Mouse (Mus musculus) neural tube, embryonic 13.5 days (tissue): Measurements from ENCODE around the gene Utp14a. TPM values are rescaled to one million over a fixed set of nuclear protein-coding genes. Genes with fewer than 3 reads are reported as not detected.

Experiments
- ATAC-seq: fragments of 200-750 bp; cut with Nextera tagmentation; 2 replicates; pipeline ENCODE4 v1.8.0; 2017; ENCODE audit warnings: low read depth, mild to moderate bottlenecking, moderate TSS enrichment, moderate library complexity
- H3K27ac ChIP-seq: fragments of 300-500 bp; sonication (generic); replicated peaks from 2 replicates; pipeline ENCODE4 v1.5.1; 2015; ENCODE audit warnings: moderate library complexity, mild to moderate bottlenecking, inconsistent platforms
- H3K27me3 ChIP-seq: fragments of 300-500 bp; sonication (generic); 2 replicates; pipeline ENCODE4 v1.6.1; 2015; ENCODE audit warnings: mild to moderate bottlenecking, inconsistent platforms
- H3K36me3 ChIP-seq: fragments of 300-500 bp; sonication (generic); 2 replicates; pipeline ENCODE4 v1.6.1; 2015; ENCODE audit warnings: mild to moderate bottlenecking, inconsistent platforms
- H3K4me1 ChIP-seq: fragments of 300-500 bp; sonication (generic); replicated peaks from 2 replicates; pipeline ENCODE4 v1.6.1; 2015; ENCODE audit warnings: inconsistent platforms
- H3K4me2 ChIP-seq: fragments of 300-500 bp; sonication (generic); 2 replicates; pipeline ENCODE4 v1.6.1; 2015; ENCODE audit warnings: inconsistent platforms, mild to moderate bottlenecking, moderate library complexity
- H3K4me3 ChIP-seq: fragments of 300-500 bp; sonication (generic); 2 replicates; pipeline ENCODE4 v1.5.1; 2015; ENCODE audit warnings: mild to moderate bottlenecking, inconsistent platforms
- H3K9ac ChIP-seq: fragments of 300-500 bp; sonication (generic); 2 replicates; pipeline ENCODE4 v1.6.1; 2015; ENCODE audit warnings: moderate library complexity, mild to moderate bottlenecking, inconsistent platforms
- H3K9me3 ChIP-seq: fragments of 300-500 bp; sonication (generic); 2 replicates; pipeline ENCODE4 v1.6.1; 2016; ENCODE audit warnings: inconsistent platforms
- WGBS: fragments of 180-500 bp; shearing (Covaris S2); methylation state at CpG from one replicate; pipeline ENCODE4 v1.1.7; 2015; 5-methylcytosine and 5-hydroxymethylcytosine counted together
- polyA plus RNA-seq: library from polyadenylated mRNA; unstranded; fragments of >200 nt; fragmentation: Nextera tagmentation; extraction: Ambion mirVana; gene quantifications from 2 replicates; pipeline ENCODE4 v1.2.1, GENCODE M21; 2015

Utp14a gene
- polyA plus RNA-seq, 1 experiment from 2014 or later = 18.9 TPM

- H3K9ac ChIP-seq = no peak overlapping the region
- H3K27ac ChIP-seq = no peak overlapping the region
- H3K27me3 ChIP-seq = no peaks in the 10 kb centered on the region
- H3K4me2 ChIP-seq = no peak overlapping the region
- ATAC-seq = no peak
- H3K9me3 ChIP-seq = no peaks in the 10 kb centered on the region
- no peak overlapping the region for H3K4me3 ChIP-seq
- no peaks in the 10 kb centered on the region for H3K4me1 ChIP-seq
- H3K36me3 ChIP-seq = peaks cover 8% of the 10 kb centered on the region; the same call in 1 of the 2 replicates
- 44% methylated on average over 3 of the region's 3 CpGs for WGBS
These were observed 21.4 kb downstream of the Utp14a start for GRCm38 (mm10) chrX:48278103-48278502.

GRCm38 (mm10) chrX:48284386-48285005 lies 27.8 kb downstream of the Utp14a start:
- H3K27ac ChIP-seq = peak overlapping the region; percentile 93
- no peaks in the 10 kb centered on the region for H3K36me3 ChIP-seq
- peaks cover 6% of the 10 kb centered on the region; the same call in 1 of the 2 replicates for H3K27me3 ChIP-seq
- no peaks in the 10 kb centered on the region for H3K4me1 ChIP-seq
- H3K4me3 ChIP-seq = peak overlapping the region; percentile 44
- peak overlapping the region; percentile 55 for H3K4me2 ChIP-seq
- WGBS = 12% methylated on average over 23 of the region's 37 CpGs
- ATAC-seq = peak; percentile 91
- no peaks in the 10 kb centered on the region for H3K9me3 ChIP-seq
- peak overlapping the region; percentile 78 for H3K9ac ChIP-seq

- peak overlapping the region; percentile 93 for H3K27ac ChIP-seq
- 17% methylated on average over 17 of the region's 42 CpGs for WGBS
- no peaks in the 10 kb centered on the region for H3K4me1 ChIP-seq
- no peaks in the 10 kb centered on the region for H3K36me3 ChIP-seq
- H3K9ac ChIP-seq = peak overlapping the region; percentile 78
- peaks cover 6% of the 10 kb centered on the region; the same call in 1 of the 2 replicates for H3K27me3 ChIP-seq
- H3K9me3 ChIP-seq = no peaks in the 10 kb centered on the region
- H3K4me3 ChIP-seq = peak overlapping the region; percentile 44
- H3K4me2 ChIP-seq = peak overlapping the region; percentile 55
- ATAC-seq = peak; percentile 90
These were observed 28.5 kb downstream of the Utp14a start for GRCm38 (mm10) chrX:48285006-48285650.

DNA sequence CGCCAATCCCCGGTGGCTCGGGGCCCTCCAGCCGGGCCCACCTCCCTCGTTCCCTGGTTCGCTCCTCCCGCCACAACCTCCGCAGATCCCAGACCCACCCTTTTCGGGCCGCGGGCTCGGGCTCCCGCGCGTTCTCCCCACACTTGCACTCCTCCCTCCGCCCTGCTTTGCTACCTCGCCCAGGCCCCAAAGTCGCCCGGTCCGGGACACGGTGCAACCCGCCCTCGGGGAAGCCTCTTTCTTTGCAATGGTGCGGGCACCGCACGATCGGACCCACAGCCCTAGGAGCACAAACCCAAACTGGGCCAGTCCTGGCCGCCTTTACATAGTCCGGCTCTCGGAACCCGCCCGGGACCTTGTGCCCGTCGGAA lies 29.0 kb downstream of the Utp14a start:
- no peaks in the 10 kb centered on the region for H3K9me3 ChIP-seq
- no peaks in the 10 kb centered on the region for H3K4me1 ChIP-seq
- 10% methylated on average over 29 of the region's 34 CpGs for WGBS

GRCm38 (mm10) chrX:48286488-48286887 lies 29.8 kb downstream of the Utp14a start:
- H3K27ac ChIP-seq = no peak overlapping the region
- 39% methylated on average over 6 of the region's 6 CpGs for WGBS
- H3K9me3 ChIP-seq = no peaks in the 10 kb centered on the region
- H3K27me3 ChIP-seq = peaks cover 6% of the 10 kb centered on the region; the same call in 1 of the 2 replicates
- ATAC-seq = no peak
- H3K4me1 ChIP-seq = no peaks in the 10 kb centered on the region
- H3K9ac ChIP-seq = no peak overlapping the region
- H3K4me2 ChIP-seq = no peak overlapping the region
- no peaks in the 10 kb centered on the region for H3K36me3 ChIP-seq
- H3K4me3 ChIP-seq = no peak overlapping the region

More for the DNA sequence above, 29.0 kb downstream of the Utp14a start:
- peaks cover 6% of the 10 kb centered on the region; the same call in 1 of the 2 replicates for H3K27me3 ChIP-seq
- peak overlapping the region; percentile 55 for H3K4me2 ChIP-seq
- H3K9ac ChIP-seq = peak overlapping the region; percentile 70
- H3K36me3 ChIP-seq = no peaks in the 10 kb centered on the region
- ATAC-seq = peak; percentile 77
- H3K27ac ChIP-seq = peak overlapping the region; percentile 67
- peak overlapping the region; percentile 44 for H3K4me3 ChIP-seq

GRCm38 (mm10) chrX:48288008-48288407 lies 31.3 kb downstream of the Utp14a start:
- no peak for ATAC-seq
- no peak overlapping the region for H3K27ac ChIP-seq
- no peak overlapping the region for H3K9ac ChIP-seq
- no peaks in the 10 kb centered on the region for H3K9me3 ChIP-seq
- H3K36me3 ChIP-seq = no peaks in the 10 kb centered on the region
- H3K4me1 ChIP-seq = no peaks in the 10 kb centered on the region
- H3K4me3 ChIP-seq = no peak overlapping the region
- peaks cover 6% of the 10 kb centered on the region; the same call in 1 of the 2 replicates for H3K27me3 ChIP-seq
- H3K4me2 ChIP-seq = no peak overlapping the region
- 81% methylated on average over 4 of the region's 4 CpGs for WGBS

GRCm38 (mm10) chrX:48291413-48291812 lies 34.8 kb downstream of the Utp14a start:
- 35% methylated on average over 3 of the region's 3 CpGs for WGBS
- Histone ChIP-seq H3K36me3 (no peaks in the 10 kb centered on the region), H3K4me1 (no peaks in the 10 kb centered on the region), H3K4me2 (no peak overlapping the region), H3K27ac (no peak overlapping the region), H3K27me3 (peaks cover 6% of the 10 kb centered on the region; the same call in 1 of the 2 replicates), H3K9ac (no peak overlapping the region), H3K9me3 (no peaks in the 10 kb centered on the region), H3K4me3 (no peak overlapping the region)
- ATAC-seq = no peak

DNA sequence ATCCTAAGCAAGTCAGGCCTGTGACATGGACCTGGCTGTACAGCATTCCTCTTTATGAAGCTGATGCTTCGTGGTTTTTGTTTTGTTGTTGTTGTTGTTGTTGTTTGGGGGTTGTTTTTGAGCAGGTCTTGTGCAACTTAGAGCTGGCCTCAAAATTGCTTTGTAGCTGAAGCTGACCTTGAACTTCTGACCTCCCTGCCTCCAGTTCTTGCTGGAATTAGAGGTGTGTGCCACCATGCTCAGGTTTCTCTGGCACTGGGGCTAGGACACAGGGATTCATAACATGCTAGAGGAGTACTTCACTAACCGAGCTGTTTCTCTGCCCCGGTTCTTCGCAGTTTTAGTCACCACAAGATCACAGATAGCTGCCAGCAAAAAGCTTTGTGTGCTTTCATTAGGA lies 48.7 kb downstream of the Utp14a start:
- WGBS = 78% methylated on average over 4 of the region's 4 CpGs
- H3K4me3 ChIP-seq = no peak overlapping the region
- no peak overlapping the region for H3K27ac ChIP-seq
- no peaks in the 10 kb centered on the region for H3K27me3 ChIP-seq
- no peaks in the 10 kb centered on the region for H3K9me3 ChIP-seq
- no peaks in the 10 kb centered on the region for H3K4me1 ChIP-seq
- no peaks in the 10 kb centered on the region for H3K36me3 ChIP-seq
- H3K4me2 ChIP-seq = no peak overlapping the region
- no peak for ATAC-seq
- no peak overlapping the region for H3K9ac ChIP-seq

DNA sequence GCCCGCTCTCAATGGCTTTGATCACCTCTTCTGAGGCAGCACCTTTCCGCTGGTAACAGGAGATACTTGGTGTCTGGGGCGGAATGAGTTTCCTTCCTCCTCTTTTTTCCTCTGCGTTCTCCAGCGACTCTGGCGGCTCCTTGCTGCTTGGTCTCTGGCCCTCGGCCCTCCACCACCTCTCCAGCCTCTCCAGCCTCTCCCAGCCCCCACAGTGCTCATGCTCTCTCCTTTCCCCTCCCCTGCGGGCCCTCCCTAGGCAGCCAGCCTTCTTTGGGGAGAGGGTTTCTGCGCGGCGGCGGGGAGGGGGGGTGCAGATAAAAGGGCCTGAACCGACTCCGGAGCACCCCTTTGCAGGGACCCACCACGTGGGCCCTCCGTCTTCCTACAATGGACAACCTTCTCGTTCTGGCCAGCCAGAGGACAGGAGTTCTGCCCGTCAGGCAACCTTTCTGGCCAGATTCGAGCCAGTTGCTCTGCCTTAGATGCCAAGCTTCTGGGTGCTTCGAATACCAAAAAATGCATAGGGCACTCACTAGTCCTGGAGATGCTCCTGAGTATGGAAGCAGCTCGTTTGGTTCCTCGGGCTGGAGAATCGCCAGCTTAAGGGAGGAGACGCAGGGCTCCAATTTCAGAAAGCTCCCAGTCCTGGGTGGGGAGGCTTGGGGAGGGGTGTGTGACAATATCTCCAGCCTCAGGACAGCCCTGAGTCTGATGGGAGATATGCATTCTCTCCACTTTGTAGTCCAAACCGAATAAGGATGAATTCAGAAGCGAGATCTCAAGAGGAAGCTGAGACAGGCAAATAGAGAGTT lies 54.2 kb downstream of the Utp14a start:
- no peak overlapping the region for H3K27ac ChIP-seq
- no peaks in the 10 kb centered on the region for H3K36me3 ChIP-seq
- ATAC-seq = no peak
- H3K4me2 ChIP-seq = peak overlapping the region; percentile 53
- H3K9ac ChIP-seq = peak overlapping the region; percentile 31; the same call in 1 of the 2 replicates
- H3K4me3 ChIP-seq = peak overlapping the region; percentile 14
- whole genome bisulfite sequencing = 21% methylated on average over 26 of the region's 26 CpGs
- peaks cover 11% of the 10 kb centered on the region; the same call in 1 of the 2 replicates for H3K27me3 ChIP-seq
- 0 out of 2 replicates have a peak, but pooled peaks cover 6% of the 10 kb centered on the region for H3K4me1 ChIP-seq
- no peaks in the 10 kb centered on the region for H3K9me3 ChIP-seq

DNA sequence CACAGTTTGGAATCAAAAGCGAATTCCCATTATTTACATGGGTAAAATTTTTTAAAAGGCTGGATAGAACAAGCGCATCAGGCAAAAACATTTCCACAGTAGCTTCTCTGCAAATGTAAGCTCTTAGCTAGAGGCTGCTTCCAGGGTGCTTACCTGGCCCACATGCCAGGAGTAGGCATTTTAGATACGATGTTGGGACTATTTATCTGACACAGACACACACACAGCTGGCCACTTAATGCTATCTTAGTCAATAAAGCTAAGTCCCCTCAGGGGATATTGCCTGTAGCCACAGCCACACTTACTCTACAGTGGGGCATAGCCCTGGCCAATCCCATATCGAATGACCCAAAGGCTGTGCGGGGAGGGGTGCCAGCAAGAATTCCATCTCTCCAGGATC lies 55.1 kb downstream of the Utp14a start:
- H3K27me3 ChIP-seq = peaks cover 18% of the 10 kb centered on the region
- no peaks in the 10 kb centered on the region for H3K9me3 ChIP-seq
- WGBS = 80% methylated on average over 5 of the region's 5 CpGs
- H3K9ac ChIP-seq = no peak overlapping the region
- H3K4me3 ChIP-seq = no peak overlapping the region
- H3K36me3 ChIP-seq = no peaks in the 10 kb centered on the region
- 0 out of 2 replicates have a peak, but pooled peaks cover 6% of the 10 kb centered on the region for H3K4me1 ChIP-seq
- no peak overlapping the region for H3K4me2 ChIP-seq
- no peak overlapping the region for H3K27ac ChIP-seq
- ATAC-seq = no peak

DNA sequence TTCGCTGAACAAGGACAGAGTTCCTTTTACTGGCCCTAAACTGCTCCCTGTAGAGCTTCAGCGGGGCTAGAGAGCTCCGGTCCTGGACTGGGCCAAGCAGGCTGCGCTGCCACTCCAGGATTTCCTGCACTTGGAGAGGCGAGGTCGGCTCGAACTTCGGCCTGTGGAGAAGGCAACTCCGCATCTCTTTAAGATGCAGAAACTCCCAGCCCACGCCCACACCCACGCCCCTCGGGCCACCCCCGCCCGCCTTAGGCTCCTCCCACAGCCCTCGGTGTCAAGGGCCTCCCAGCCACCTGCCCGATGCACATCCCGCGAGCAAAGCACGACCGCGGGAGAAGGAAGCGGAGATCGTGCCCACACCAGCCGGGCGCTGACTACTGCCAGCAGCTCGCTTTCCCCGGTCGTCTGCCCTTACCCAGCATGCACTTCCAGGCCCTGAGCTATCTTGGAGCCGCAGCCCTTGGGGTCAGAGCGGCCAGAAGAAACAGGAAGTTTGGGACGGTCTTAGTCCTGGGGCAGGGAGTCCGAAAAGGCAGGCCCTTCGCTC lies 57.9 kb downstream of the Utp14a start:
- Histone ChIP-seq H3K36me3 (no peaks in the 10 kb centered on the region), H3K4me2 (peak overlapping the region; percentile 61), H3K9me3 (no peaks in the 10 kb centered on the region), H3K9ac (peak overlapping the region; percentile 54), H3K4me3 (peak overlapping the region; percentile 42), H3K27ac (no peak overlapping the region), H3K27me3 (peaks cover 33% of the 10 kb centered on the region), H3K4me1 (0 out of 2 replicates have a peak, but pooled peaks cover 6% of the 10 kb centered on the region)
- 16% methylated on average over 33 of the region's 33 CpGs for WGBS
- peak; percentile 83 for ATAC-seq
